Mouse (Mus musculus) hindbrain, embryonic 14.5 days (tissue): ENCODE data around the gene Tub. TPM values are rescaled to one million over a fixed set of nuclear protein-coding genes. Genes with fewer than 3 reads are reported as not detected.
A peak's percentile ranks its signal among the peaks of the same experiment; 100 is the strongest.

Experiments used
- ATAC-seq: fragments of 200-750 bp; cut with Nextera tagmentation; 2 replicates; pipeline ENCODE4 v1.8.0; 2017; ENCODE audit warnings: moderate number of reproducible peaks, mild to moderate bottlenecking, moderate TSS enrichment, moderate library complexity; ENCODE audit not compliant: low FRiP score
- DNase-seq: peaks from one replicate; pipeline ENCODE4 v3.0.0-alpha.2; 2015; ENCODE audit warnings: low spot score
- H3K27ac ChIP-seq: fragments of 300-500 bp; sonication (generic); 2 replicates; pipeline ENCODE4 v1.5.1; 2014; ENCODE audit warnings: mild to moderate bottlenecking, moderate library complexity
- H3K27me3 ChIP-seq: fragments of 300-500 bp; sonication (generic); 2 replicates; pipeline ENCODE4 v1.6.1; 2014; ENCODE audit warnings: mild to moderate bottlenecking, low read length, mixed read lengths; ENCODE audit not compliant: control insufficient read depth, insufficient read depth
- H3K36me3 ChIP-seq: fragments of 300-500 bp; sonication (generic); replicated peaks from 2 replicates; pipeline ENCODE4 v1.6.1; 2014; ENCODE audit not compliant: control insufficient read depth, insufficient read depth
- H3K4me1 ChIP-seq: fragments of 300-500 bp; sonication (generic); replicated peaks from 2 replicates; pipeline ENCODE4 v1.6.1; 2014; ENCODE audit warnings: antibody characterized with exemption, low read length, mixed read lengths; ENCODE audit not compliant: control insufficient read depth, insufficient read depth
- H3K4me2 ChIP-seq: fragments of 300-500 bp; sonication (generic); replicated peaks from 2 replicates; pipeline ENCODE4 v1.6.1; 2014; ENCODE audit warnings: mild to moderate bottlenecking, moderate library complexity
- H3K4me3 ChIP-seq: fragments of 300-500 bp; sonication (generic); replicated peaks from 2 replicates; pipeline ENCODE4 v1.5.1; 2014; ENCODE audit warnings: mild to moderate bottlenecking, low read length
- H3K9ac ChIP-seq: fragments of 300-500 bp; sonication (generic); 2 replicates; pipeline ENCODE4 v1.6.1; 2014
- H3K9me3 ChIP-seq: fragments of 300-500 bp; sonication (generic); 2 replicates; pipeline ENCODE4 v1.6.1; 2016; ENCODE audit warnings: low read length; ENCODE audit not compliant: control insufficient read depth
- WGBS: fragments of 180-500 bp; shearing (Covaris S2); extraction: QIAGEN DNeasy Blood & Tissue Kit; methylation state at CpG from one replicate; pipeline ENCODE4 v1.1.7; 2014; 5-methylcytosine and 5-hydroxymethylcytosine counted together
- polyA plus RNA-seq: library from polyadenylated mRNA; unstranded; fragments of >200 nt; fragmentation: Nextera tagmentation; extraction: Ambion mirVana; gene quantifications from 2 replicates; pipeline ENCODE4 v1.2.1, GENCODE M21; 2014

Tub gene
- 52.9 and 62.0 TPM in 2 replicates for polyA plus RNA-seq

DNA sequence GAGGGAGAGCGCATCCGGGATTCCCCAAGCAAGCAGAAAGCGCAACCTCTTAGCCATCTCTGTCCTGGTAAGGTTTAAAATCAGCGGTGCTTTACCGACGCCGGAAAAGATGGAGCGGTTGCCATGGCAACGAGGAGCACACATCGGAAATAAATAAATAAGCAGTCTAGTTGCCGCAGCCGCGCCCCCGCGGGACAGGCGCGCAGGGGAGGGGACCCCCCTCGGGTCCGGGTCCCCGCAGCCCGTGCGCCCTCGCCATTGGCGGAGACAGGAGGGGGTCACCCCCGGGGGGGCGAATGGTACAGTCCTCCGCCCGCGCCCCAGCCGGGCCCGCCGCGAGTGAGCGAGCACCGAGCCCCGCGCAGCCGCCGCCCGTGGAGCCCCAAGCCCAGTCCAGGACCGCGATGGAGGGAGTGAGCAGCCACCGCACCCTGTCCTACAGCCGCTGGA is at the start of gene Tub:
Gene Tub, plus strand, starts transcription at position 27 of the 450 bp plus-strand sequence.
- Histone ChIP-seq H3K4me2 (peak within 1 kb of the TSS; percentile 95), H3K4me3 (peak within 1 kb of the TSS; percentile 74), H3K36me3 (peaks cover 7% of the 10 kb centered on the region), H3K9ac (peak within 1 kb of the TSS; percentile 76), H3K4me1 (0 out of 2 replicates have a peak, but pooled peaks cover 12% of the 10 kb centered on the region), H3K27me3 (peaks cover 22% of the 10 kb centered on the region), H3K27ac (peak within 1 kb of the TSS; percentile 76), H3K9me3 (no peaks in the 10 kb centered on the region)
- ATAC-seq = peak; percentile 89
- peak; percentile 88 for DNase-seq
- under 1% methylated on average over 44 of the region's 44 CpGs for WGBS

DNA sequence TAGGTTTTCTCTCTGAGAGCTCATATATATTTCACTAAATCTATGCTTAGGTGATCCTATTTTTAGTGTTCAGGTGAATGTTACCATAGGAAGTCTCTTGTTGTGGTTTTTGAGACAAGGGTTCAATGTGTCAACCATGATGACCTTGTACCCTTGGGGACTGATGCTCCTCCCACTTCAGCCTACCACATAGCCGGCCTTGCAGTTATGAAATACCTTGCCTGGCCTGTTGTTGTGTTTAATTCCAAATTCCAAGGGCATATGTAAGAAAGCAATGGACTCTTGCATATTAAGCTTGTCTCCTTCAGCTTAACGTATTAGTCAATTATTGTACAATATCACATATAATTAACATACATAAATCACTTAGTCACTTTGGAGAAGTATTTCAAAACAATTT is 46.2 kb upstream of the Tub start:
- DNase-seq (no peak), ATAC-seq (no peak)
- no peaks in the 10 kb centered on the region for H3K36me3 ChIP-seq
- H3K4me3 ChIP-seq = no peak overlapping the region
- H3K9me3 ChIP-seq = no peaks in the 10 kb centered on the region
- no peak overlapping the region for H3K9ac ChIP-seq
- no peaks in the 10 kb centered on the region for H3K27me3 ChIP-seq
- H3K27ac ChIP-seq = no peak overlapping the region
- WGBS = 85% methylated on average over 2 of the region's 2 CpGs
- no peak overlapping the region for H3K4me2 ChIP-seq
- no peaks in the 10 kb centered on the region for H3K4me1 ChIP-seq

DNA sequence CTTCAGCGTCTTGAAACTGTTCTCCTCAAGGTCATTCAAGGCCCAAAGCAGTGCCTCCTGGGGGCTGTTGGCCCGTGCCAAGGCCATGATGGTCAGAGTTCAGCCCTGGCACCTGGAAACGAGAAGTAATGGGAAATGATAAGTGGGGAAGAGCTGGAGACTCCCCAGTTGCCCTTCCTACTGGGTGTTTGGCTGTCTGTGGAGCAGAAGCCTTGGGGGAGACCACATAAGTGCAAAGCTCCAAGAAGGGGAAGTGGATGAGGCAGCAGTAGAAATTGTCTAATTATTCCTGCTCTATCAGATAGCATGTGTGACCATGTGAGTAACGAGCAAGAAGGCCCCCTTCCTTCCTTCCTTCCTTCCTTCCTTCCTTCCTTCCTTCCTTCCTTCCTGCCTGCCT is 23.1 kb upstream of the Tub start:
- WGBS = 83% methylated on average over 4 of the region's 4 CpGs
- Histone ChIP-seq H3K4me2 (no peak overlapping the region), H3K4me3 (no peak overlapping the region), H3K27ac (no peak overlapping the region), H3K4me1 (no peaks in the 10 kb centered on the region), H3K27me3 (no peaks in the 10 kb centered on the region), H3K36me3 (no peaks in the 10 kb centered on the region), H3K9me3 (no peaks in the 10 kb centered on the region), H3K9ac (no peak overlapping the region)
- no peak for DNase-seq
- ATAC-seq = no peak

DNA sequence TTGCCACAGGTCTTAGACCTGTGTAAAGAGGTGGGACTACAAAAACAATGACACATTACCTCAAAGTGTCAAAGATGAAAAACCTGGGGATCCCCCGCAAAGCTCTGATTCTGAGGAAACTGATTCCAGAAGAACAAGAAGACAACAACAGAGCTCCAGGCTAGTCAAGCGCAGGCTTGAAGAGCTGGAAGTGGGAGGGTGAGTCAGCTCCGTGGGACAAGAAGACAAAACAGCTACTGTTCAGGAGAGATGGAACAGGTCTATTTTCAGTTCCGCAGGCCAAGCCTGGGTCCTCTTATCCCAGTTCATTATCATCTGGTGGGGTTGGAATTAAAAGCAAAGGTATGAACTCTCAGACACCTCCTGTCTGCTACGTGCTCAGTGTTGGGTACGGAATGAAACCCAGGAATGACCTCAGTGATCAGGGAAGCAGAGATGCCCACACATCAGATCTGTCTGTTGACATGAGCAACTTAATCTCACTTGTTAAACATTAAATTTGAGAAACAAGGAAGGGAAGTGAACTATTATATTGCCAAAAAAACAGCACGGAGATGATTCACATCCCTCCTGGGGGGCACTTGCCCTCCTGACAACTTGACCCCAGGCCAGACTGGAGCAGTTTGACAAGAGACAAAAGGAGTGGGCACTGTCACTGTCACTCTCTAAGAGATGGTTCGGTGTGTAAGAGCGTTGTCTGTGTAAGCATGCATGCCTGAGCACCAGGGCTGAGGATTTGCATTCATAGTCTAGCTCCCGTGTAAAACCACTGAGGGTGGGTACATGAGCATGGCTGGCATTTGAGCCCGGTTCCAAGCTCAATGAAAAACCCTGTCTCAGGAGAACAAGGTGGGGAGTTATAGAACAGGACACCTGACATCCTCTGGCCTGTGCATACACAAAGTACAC is 21.6 kb upstream of the Tub start:
- Histone ChIP-seq H3K9me3 (no peaks in the 10 kb centered on the region), H3K9ac (no peak overlapping the region), H3K36me3 (no peaks in the 10 kb centered on the region), H3K27me3 (no peaks in the 10 kb centered on the region), H3K27ac (no peak overlapping the region), H3K4me2 (no peak overlapping the region), H3K4me1 (no peaks in the 10 kb centered on the region), H3K4me3 (no peak overlapping the region)
- no peak for ATAC-seq
- WGBS = 82% methylated on average over 11 of the region's 11 CpGs
- no peak for DNase-seq

DNA sequence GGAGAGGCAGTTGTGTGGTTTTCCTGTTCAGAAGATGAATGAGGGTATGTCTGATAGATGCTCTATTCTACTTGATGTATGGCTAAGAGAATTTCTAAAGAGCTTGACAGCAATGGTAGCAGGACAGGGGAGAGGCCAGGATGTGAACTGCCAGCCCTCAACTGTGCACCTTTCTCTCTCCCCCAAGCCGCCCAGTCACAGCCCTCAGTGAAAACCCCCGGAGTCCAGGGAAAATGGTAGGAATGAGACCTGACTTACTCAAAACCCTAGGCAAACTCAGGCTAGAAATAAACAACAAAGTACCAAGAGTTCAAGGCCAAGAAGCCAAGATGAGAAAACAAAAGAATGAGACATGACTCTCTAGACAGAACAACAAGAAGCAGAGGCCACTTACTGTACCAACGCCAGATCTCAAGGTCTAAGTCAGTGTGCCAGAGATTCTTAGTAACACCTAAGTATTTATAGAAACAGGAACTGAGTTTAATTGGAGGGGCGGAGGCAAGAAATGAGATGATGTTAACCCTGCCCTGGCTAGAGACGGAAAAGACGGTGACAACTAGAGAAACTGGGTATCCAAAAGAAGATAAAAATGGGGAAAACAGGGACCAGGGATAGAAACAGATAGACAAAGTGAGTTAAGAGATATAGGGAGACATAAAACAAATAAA is 20.3 kb upstream of the Tub start, which contains the start of gene Nlrp10:
Gene Nlrp10, minus strand, starts transcription at position 453 of the 668 bp plus-strand sequence.
- Histone ChIP-seq H3K27me3 (no peaks in the 10 kb centered on the region), H3K4me1 (peaks cover 2% of the 10 kb centered on the region; the same call in 1 of the 2 replicates), H3K4me3 (no peak within 1 kb of the TSS), H3K9me3 (no peaks in the 10 kb centered on the region), H3K27ac (no peak within 1 kb of the TSS), H3K4me2 (no peak within 1 kb of the TSS), H3K36me3 (no peaks in the 10 kb centered on the region), H3K9ac (no peak within 1 kb of the TSS)
- WGBS = 84% methylated on average over 6 of the region's 6 CpGs
- ATAC-seq = no peak
- DNase-seq = no peak

DNA sequence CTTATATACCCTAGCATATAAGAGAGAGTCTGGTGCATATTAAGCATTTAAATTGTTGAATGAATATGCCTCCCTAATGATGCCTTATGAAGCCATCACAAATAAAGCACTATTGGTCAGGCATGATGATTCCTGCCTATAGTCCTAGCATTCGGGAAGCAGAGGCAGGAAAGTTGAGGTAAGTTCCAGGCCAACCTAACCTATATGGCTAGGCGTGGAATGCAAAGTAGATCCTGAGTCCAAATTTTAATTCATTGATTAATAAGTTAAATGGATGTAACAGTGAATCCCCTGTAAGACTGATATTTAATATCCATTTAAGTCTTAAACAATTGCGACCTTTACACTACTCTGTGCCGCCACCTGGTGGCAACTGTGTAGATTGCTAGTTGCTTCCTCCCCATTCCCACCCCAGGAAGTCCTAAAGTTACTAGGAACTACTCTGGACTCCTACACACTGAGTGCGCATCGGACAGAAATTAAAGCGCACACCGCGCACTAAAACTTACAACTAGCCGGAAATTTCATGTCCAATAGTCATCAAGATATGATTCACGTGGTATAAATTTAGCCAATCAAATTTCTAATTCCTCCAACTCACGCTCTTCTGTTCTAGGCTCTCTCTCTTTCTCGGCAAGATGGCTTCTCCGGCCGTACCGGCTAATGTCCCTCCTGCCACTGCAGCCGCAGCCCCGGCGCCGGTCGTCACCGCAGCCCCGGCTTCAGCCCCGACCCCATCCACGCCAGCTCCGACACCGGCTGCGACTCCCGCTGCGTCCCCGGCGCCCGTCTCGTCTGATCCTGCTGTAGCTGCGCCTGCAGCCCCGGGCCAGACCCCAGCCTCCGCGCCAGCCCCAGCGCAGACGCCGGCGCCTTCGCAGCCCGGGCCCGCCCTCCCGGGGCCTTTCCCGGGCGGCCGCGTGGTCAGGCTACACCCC is 16.1 kb upstream of the Tub start, which contains the start of gene Eif3f:
Gene Eif3f, plus strand, starts transcription at position 624 of the 938 bp plus-strand sequence.
- peak within 1 kb of the TSS; percentile 96 for H3K4me2 ChIP-seq
- peak within 1 kb of the TSS; percentile 96 for H3K4me3 ChIP-seq
- peak; percentile 97 for ATAC-seq
- 2% methylated on average over 50 of the region's 50 CpGs for WGBS
- peaks cover 31% of the 10 kb centered on the region for H3K36me3 ChIP-seq
- H3K9ac ChIP-seq = peak within 1 kb of the TSS; percentile 94
- peak within 1 kb of the TSS; percentile 81 for H3K27ac ChIP-seq
- peak; percentile 99 for DNase-seq
- no peaks in the 10 kb centered on the region for H3K9me3 ChIP-seq
- H3K4me1 ChIP-seq = peaks cover 18% of the 10 kb centered on the region
- no peaks in the 10 kb centered on the region for H3K27me3 ChIP-seq

DNA sequence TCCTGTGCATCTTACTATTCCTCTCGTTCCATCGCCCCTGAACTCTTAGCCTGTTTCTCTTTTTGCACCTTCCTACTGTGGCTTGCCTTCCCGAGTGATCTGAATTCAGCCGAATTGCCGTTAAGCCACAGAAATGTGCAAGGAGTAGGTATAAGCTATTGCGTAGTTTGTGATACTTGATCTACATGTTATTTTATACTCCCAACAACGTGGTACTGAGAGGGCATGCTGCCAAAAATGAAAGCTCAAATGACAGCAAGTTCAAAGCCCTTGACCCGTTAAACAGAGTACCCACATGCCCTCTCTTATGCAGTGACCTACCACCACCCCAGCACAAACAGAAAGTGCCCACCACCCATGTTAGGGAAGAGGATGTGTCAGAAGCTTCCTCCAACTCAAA is 15.3 kb upstream of the Tub start:
- Histone ChIP-seq H3K4me2 (peak overlapping the region; percentile 96), H3K4me3 (peak overlapping the region; percentile 96), H3K36me3 (peaks cover 38% of the 10 kb centered on the region), H3K27me3 (no peaks in the 10 kb centered on the region), H3K9me3 (no peaks in the 10 kb centered on the region), H3K27ac (peak overlapping the region; percentile 81; the same call in 1 of the 2 replicates), H3K9ac (peak overlapping the region; percentile 94), H3K4me1 (peaks cover 18% of the 10 kb centered on the region)
- DNase-seq (no peak), ATAC-seq (no peak)
- WGBS = 6% methylated on average over 8 of the region's 8 CpGs

DNA sequence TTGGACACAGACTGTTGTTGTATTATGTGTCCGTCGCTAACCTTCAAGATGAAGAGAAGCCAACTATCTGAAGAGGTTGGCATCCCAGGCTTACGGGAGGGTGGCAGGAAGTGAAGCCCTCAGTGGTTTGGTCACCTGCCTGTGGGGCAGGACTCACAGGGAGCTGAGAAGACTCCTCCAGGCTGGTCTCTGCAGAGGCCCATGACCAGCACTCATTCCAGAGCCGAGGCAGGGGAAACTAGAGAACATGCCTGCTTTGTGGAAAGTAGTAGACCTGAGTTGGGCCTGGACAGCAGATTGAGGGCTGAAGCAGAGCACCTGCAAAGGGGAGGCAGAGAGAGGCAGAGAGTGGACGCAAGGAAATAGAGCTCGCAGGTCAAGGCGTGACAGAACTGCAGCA is 14.7 kb upstream of the Tub start:
- DNase-seq (no peak), ATAC-seq (no peak)
- Histone ChIP-seq H3K9ac (peak overlapping the region; percentile 94), H3K27ac (no peak overlapping the region), H3K4me2 (peak overlapping the region; percentile 96), H3K36me3 (peaks cover 44% of the 10 kb centered on the region), H3K9me3 (no peaks in the 10 kb centered on the region), H3K4me3 (peak overlapping the region; percentile 96), H3K4me1 (peaks cover 18% of the 10 kb centered on the region), H3K27me3 (no peaks in the 10 kb centered on the region)
- 89% methylated on average over 7 of the region's 7 CpGs for WGBS
